Comparison of ENCODE assay signal across 19 mouse cellular contexts in the genomic region with DNA sequence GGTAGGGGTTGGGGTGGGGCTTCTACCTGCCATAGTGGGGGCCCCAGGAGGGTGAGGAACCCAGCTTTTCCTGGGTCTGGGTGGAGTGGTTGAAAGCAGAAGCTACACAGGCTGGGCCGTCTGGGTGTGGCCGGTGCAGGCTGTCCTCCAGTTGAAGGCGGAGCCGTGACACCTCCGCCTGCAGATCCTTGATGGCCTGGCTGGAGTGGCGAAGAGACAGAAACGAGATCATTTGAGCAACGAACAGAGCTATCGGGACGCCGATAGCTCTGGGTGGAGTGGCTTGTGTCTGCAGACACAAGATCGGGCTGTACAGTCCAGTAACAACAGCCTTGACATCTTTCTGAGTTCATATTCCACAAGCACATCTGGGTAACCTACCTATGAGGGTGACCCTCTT. TPM values are rescaled to one million over a fixed set of nuclear protein-coding genes. Genes with fewer than 3 reads are reported as not detected.
DNase-seq lines count a peak whose midpoint lies in the region; ATAC-seq and TF ChIP-seq lines count a peak whose summit lies in the region.
"Had no signal": no experiment of that assay in that cellular context is flagged by ENCODE, and none has a peak within 500 bp of the region (broad histone marks: within the 10 kb centered on the region; RNA-seq: fewer than 3 reads in every experiment).

No protein-coding gene starts in this region.

- no peak overlapping the region for H3K4me2 ChIP-seq in lung, embryonic 14.5 days
- H3K4me2 ChIP-seq in liver, embryonic 13.5 days, result peak overlapping the region; percentile 60
- H3K4me2 ChIP-seq in hindbrain, postnatal 0 days (ENCODE audit: low read depth, low read length), result no peak overlapping the region
- no peak overlapping the region for H3K4me2 ChIP-seq in kidney, embryonic 16.5 days (replicated peaks; ENCODE audit: low read depth, low read length)
- H3K4me2 ChIP-seq: limb, embryonic 12.5 days; midbrain, embryonic 15.5 days had no signal

- H3K36me3 ChIP-seq in lung, embryonic 14.5 days (ENCODE audit: insufficient read depth), result peaks cover 84% of the 10 kb centered on the region
- H3K36me3 ChIP-seq in liver, embryonic 13.5 days, result peaks cover 46% of the 10 kb centered on the region
- no peaks in the 10 kb centered on the region for H3K36me3 ChIP-seq in hindbrain, postnatal 0 days (ENCODE audit: insufficient read depth, low read length)
- H3K36me3 ChIP-seq in hindbrain, embryonic 10.5 days, result peaks cover 95% of the 10 kb centered on the region
- peaks cover 57% of the 10 kb centered on the region for H3K36me3 ChIP-seq in kidney, embryonic 16.5 days (ENCODE audit: insufficient read depth, low read length)

- no peaks in the 10 kb centered on the region for H3K9me3 ChIP-seq in lung, embryonic 14.5 days (ENCODE audit: low read depth, low read length)
- no peaks in the 10 kb centered on the region for H3K9me3 ChIP-seq in liver, embryonic 13.5 days (replicated peaks)
- no peaks in the 10 kb centered on the region for H3K9me3 ChIP-seq in hindbrain, postnatal 0 days (ENCODE audit: low read length)
- no peaks in the 10 kb centered on the region for H3K9me3 ChIP-seq in hindbrain, embryonic 10.5 days
- H3K9me3 ChIP-seq in kidney, embryonic 16.5 days (ENCODE audit: low read length), result no peaks in the 10 kb centered on the region
- H3K9me3 ChIP-seq: embryonic facial prominence, embryonic 10.5 days; forebrain, embryonic 10.5 days; limb, embryonic 12.5 days; midbrain, embryonic 15.5 days had no signal

- H3K9ac ChIP-seq in lung, embryonic 14.5 days, result no peak overlapping the region
- peak overlapping the region; percentile 64 for H3K9ac ChIP-seq in liver, embryonic 13.5 days
- no peak overlapping the region for H3K9ac ChIP-seq in hindbrain, postnatal 0 days (replicated peaks; ENCODE audit: low read length)
- no peak overlapping the region for H3K9ac ChIP-seq in kidney, embryonic 16.5 days (replicated peaks; ENCODE audit: low read length)
- H3K9ac ChIP-seq: limb, embryonic 12.5 days; midbrain, embryonic 15.5 days had no signal

- no peak for DNase-seq in lung, embryonic 14.5 days
- DNase-seq in lung, postnatal 25 days (ENCODE audit: low spot score), result no peak
- DNase-seq in liver, embryonic 13.5 days, result peak; percentile 86
- DNase-seq in spleen, postnatal 36 days (ENCODE audit: low spot score in 2 of 2), result peak; percentile 60 to 75
- DNase-seq in hindbrain, postnatal 0 days (ENCODE audit: low spot score), result no peak
- no peak for DNase-seq in hindbrain, embryonic 10.5 days (ENCODE audit: low spot score)
- DNase-seq: cerebellum, postnatal 10 days; kidney, adult 8-10 months; lung, postnatal 36 days had no signal

- ATAC-seq in lung, embryonic 14.5 days (ENCODE audit: insufficient read depth), result peak; percentile 15; the same call in 1 of the 2 replicates
- peak; percentile 59 for ATAC-seq in common myeloid progenitor, adult 5-6 weeks (replicated peaks; ENCODE audit: low read depth, poor library complexity, severe bottlenecking)
- ATAC-seq in liver, embryonic 13.5 days (ENCODE audit: low read depth), result peak; percentile 93
- ATAC-seq in hindbrain, postnatal 0 days, result no peak
- no peak for ATAC-seq in kidney, embryonic 16.5 days (ENCODE audit: low FRiP score, low TSS enrichment)
- ATAC-seq: midbrain, embryonic 15.5 days had no signal

- H3K4me1 ChIP-seq in lung, embryonic 14.5 days (ENCODE audit: insufficient read depth), result no peaks in the 10 kb centered on the region
- peaks cover 67% of the 10 kb centered on the region for H3K4me1 ChIP-seq in liver, embryonic 13.5 days (replicated peaks)
- H3K4me1 ChIP-seq in hindbrain, postnatal 0 days (ENCODE audit: insufficient read depth, low read length), result no peaks in the 10 kb centered on the region
- peaks cover 15% of the 10 kb centered on the region for H3K4me1 ChIP-seq in hindbrain, embryonic 10.5 days (replicated peaks)
- H3K4me1 ChIP-seq in kidney, embryonic 16.5 days (ENCODE audit: insufficient read depth, low read length), result no peaks in the 10 kb centered on the region
- H3K4me1 ChIP-seq: embryonic facial prominence, embryonic 10.5 days; limb, embryonic 12.5 days; midbrain, embryonic 15.5 days had no signal

- no peak overlapping the region for H3K4me3 ChIP-seq in lung, embryonic 14.5 days (ENCODE audit: low read depth, low read length)
- peak overlapping the region; percentile 14; the same call in 1 of the 2 replicates for H3K4me3 ChIP-seq in liver, embryonic 13.5 days (replicated peaks)
- no peak overlapping the region for H3K4me3 ChIP-seq in hindbrain, postnatal 0 days (ENCODE audit: low read length)
- no peak overlapping the region for H3K4me3 ChIP-seq in hindbrain, embryonic 10.5 days
- H3K4me3 ChIP-seq in kidney, embryonic 16.5 days (ENCODE audit: low read length), result no peak overlapping the region
- H3K4me3 ChIP-seq: embryonic facial prominence, embryonic 10.5 days; forebrain, embryonic 10.5 days; limb, embryonic 12.5 days; midbrain, embryonic 15.5 days had no signal

- no peak overlapping the region for H3K27ac ChIP-seq in lung, embryonic 14.5 days (ENCODE audit: low read depth)
- H3K27ac ChIP-seq in liver, embryonic 13.5 days, result peak overlapping the region; percentile 99
- H3K27ac ChIP-seq in hindbrain, postnatal 0 days, result no peak overlapping the region
- H3K27ac ChIP-seq in hindbrain, embryonic 10.5 days, result no peak overlapping the region
- H3K27ac ChIP-seq in kidney, embryonic 16.5 days (ENCODE audit: low read length), result no peak overlapping the region
- H3K27ac ChIP-seq: embryonic facial prominence, embryonic 10.5 days; forebrain, embryonic 10.5 days; limb, embryonic 12.5 days; midbrain, embryonic 15.5 days had no signal

- TF ChIP-seq CTCF in lung, embryonic 14.5 days (IDR thresholded peaks at IDR 0.05; ENCODE audit: low read depth), result no peak
- no peak for TF ChIP-seq CTCF in hindbrain, postnatal 0 days (IDR thresholded peaks at IDR 0.05; ENCODE audit: low read depth)

- WGBS in lung, embryonic 14.5 days, result 72% methylated on average over 12 of the region's 12 CpGs
- WGBS in liver, embryonic 13.5 days (ENCODE audit: insufficient replicate concordance), result 25% methylated on average over 12 of the region's 12 CpGs
- 88% methylated on average over 12 of the region's 12 CpGs for WGBS in hindbrain, postnatal 0 days
- WGBS in hindbrain, embryonic 10.5 days, result 90% methylated on average over 12 of the region's 12 CpGs
- 69% methylated on average over 12 of the region's 12 CpGs for WGBS in kidney, embryonic 16.5 days

- no peaks in the 10 kb centered on the region for H3K27me3 ChIP-seq in lung, embryonic 14.5 days (ENCODE audit: insufficient read depth, low read length)
- no peaks in the 10 kb centered on the region for H3K27me3 ChIP-seq in liver, embryonic 13.5 days
- H3K27me3 ChIP-seq in hindbrain, postnatal 0 days (ENCODE audit: insufficient read depth, low read length), result no peaks in the 10 kb centered on the region
- no peaks in the 10 kb centered on the region for H3K27me3 ChIP-seq in hindbrain, embryonic 10.5 days (ENCODE audit: insufficient read depth, poor library complexity, severe bottlenecking)
- H3K27me3 ChIP-seq in kidney, embryonic 16.5 days (ENCODE audit: insufficient read depth, low read length), result no peaks in the 10 kb centered on the region
- H3K27me3 ChIP-seq: limb, embryonic 12.5 days; midbrain, embryonic 15.5 days had no signal

RNA-seq across cellular contexts. Expression of a gene that starts 12.1 kb away (rescaled TPM):
- polyA plus RNA-seq in lung, embryonic 14.5 days (2014; fragmentation: Nextera tagmentation; extraction: Ambion mirVana), result not detected in 2 replicates
- total RNA-seq in common myeloid progenitor, adult 5-6 weeks (2017), result not detected in 2 replicates
- not detected in 2 replicates for polyA plus RNA-seq in liver, embryonic 13.5 days (2015; fragmentation: Nextera tagmentation; extraction: Ambion mirVana)
- total RNA-seq in hindbrain, postnatal 0 days (2014; rRNA removed), result not detected in 2 replicates
- polyA plus RNA-seq in hindbrain, postnatal 0 days (2015; fragmentation: Nextera tagmentation; extraction: Ambion mirVana), result not detected in 2 replicates
- not detected in 2 replicates for polyA plus RNA-seq in hindbrain, embryonic 10.5 days (2016; fragmentation: Nextera tagmentation; extraction: Ambion mirVana)
- not detected in 2 replicates for polyA plus RNA-seq in kidney, embryonic 16.5 days (2015; fragmentation: Nextera tagmentation; extraction: Ambion mirVana)
- total RNA-seq: layer of hippocampus, adult 18-20 months; left cerebral cortex, adult 18-20 months had no signal
- polyA plus RNA-seq: embryonic facial prominence, embryonic 10.5 days; forebrain, embryonic 10.5 days; hindbrain, embryonic 11.5 days; limb, embryonic 12.5 days; midbrain, embryonic 15.5 days had no signal

RNA-seq across cellular contexts. Expression of a gene that starts 18.4 kb away (rescaled TPM):
- not detected in 2 replicates for polyA plus RNA-seq in lung, embryonic 14.5 days (2014; fragmentation: Nextera tagmentation; extraction: Ambion mirVana)
- not detected in 2 replicates for total RNA-seq in common myeloid progenitor, adult 5-6 weeks (2017)
- polyA plus RNA-seq in liver, embryonic 13.5 days (2015; fragmentation: Nextera tagmentation; extraction: Ambion mirVana), result not detected in 2 replicates
- total RNA-seq in hindbrain, postnatal 0 days (2014; rRNA removed), result not detected in 2 replicates
- not detected in 2 replicates for polyA plus RNA-seq in hindbrain, postnatal 0 days (2015; fragmentation: Nextera tagmentation; extraction: Ambion mirVana)
- polyA plus RNA-seq in hindbrain, embryonic 10.5 days (2016; fragmentation: Nextera tagmentation; extraction: Ambion mirVana), result not detected in 2 replicates
- not detected in 2 replicates for polyA plus RNA-seq in kidney, embryonic 16.5 days (2015; fragmentation: Nextera tagmentation; extraction: Ambion mirVana)
- total RNA-seq: gastrocnemius, adult 18-20 months; layer of hippocampus, adult 18-20 months; left cerebral cortex, adult 18-20 months had no signal
- polyA plus RNA-seq: embryonic facial prominence, embryonic 10.5 days; forebrain, embryonic 10.5 days; hindbrain, embryonic 11.5 days; limb, embryonic 12.5 days; midbrain, embryonic 15.5 days had no signal

RNA-seq across cellular contexts. Expression of a gene that starts 28.8 kb away (rescaled TPM):
- 11.2 and 12.6 TPM in 2 replicates for polyA plus RNA-seq in lung, embryonic 14.5 days (2014; fragmentation: Nextera tagmentation; extraction: Ambion mirVana)
- 10.0 and 13.8 TPM in 2 replicates for total RNA-seq in common myeloid progenitor, adult 5-6 weeks (2017)
- polyA plus RNA-seq in liver, embryonic 13.5 days (2015; fragmentation: Nextera tagmentation; extraction: Ambion mirVana), result 3.0 and 3.8 TPM in 2 replicates
- total RNA-seq in hindbrain, postnatal 0 days (2014; rRNA removed), result 7.2 and 8.1 TPM in 2 replicates
- 2.7 and 3.2 TPM in 2 replicates for polyA plus RNA-seq in hindbrain, postnatal 0 days (2015; fragmentation: Nextera tagmentation; extraction: Ambion mirVana)
- 10.8 and 13.0 TPM in 2 replicates for polyA plus RNA-seq in hindbrain, embryonic 10.5 days (2016; fragmentation: Nextera tagmentation; extraction: Ambion mirVana)
- 7.1 and 9.4 TPM in 2 replicates for polyA plus RNA-seq in kidney, embryonic 16.5 days (2015; fragmentation: Nextera tagmentation; extraction: Ambion mirVana)

RNA-seq across cellular contexts. Expression of a gene that starts 30.0 kb away (rescaled TPM):
- not detected in 2 replicates for polyA plus RNA-seq in lung, embryonic 14.5 days (2014; fragmentation: Nextera tagmentation; extraction: Ambion mirVana)
- 2.6 TPM in 1 of 2 replicates, not detected in the other for total RNA-seq in common myeloid progenitor, adult 5-6 weeks (2017)
- polyA plus RNA-seq in liver, embryonic 13.5 days (2015; fragmentation: Nextera tagmentation; extraction: Ambion mirVana), result not detected in 2 replicates
- total RNA-seq in hindbrain, postnatal 0 days (2014; rRNA removed), result not detected in 2 replicates
- not detected in 2 replicates for polyA plus RNA-seq in hindbrain, postnatal 0 days (2015; fragmentation: Nextera tagmentation; extraction: Ambion mirVana)
- polyA plus RNA-seq in hindbrain, embryonic 10.5 days (2016; fragmentation: Nextera tagmentation; extraction: Ambion mirVana), result not detected in 2 replicates
- polyA plus RNA-seq in kidney, embryonic 16.5 days (2015; fragmentation: Nextera tagmentation; extraction: Ambion mirVana), result not detected in 2 replicates
- total RNA-seq: layer of hippocampus, adult 18-20 months; left cerebral cortex, adult 18-20 months had no signal
- polyA plus RNA-seq: embryonic facial prominence, embryonic 10.5 days; forebrain, embryonic 10.5 days; hindbrain, embryonic 11.5 days; limb, embryonic 12.5 days; midbrain, embryonic 15.5 days had no signal

Comparison
In these comparisons a context has a peak if more than half of its experiments do, and no peak if none do; other contexts are left out.
1. ATAC-seq: peak in lung, embryonic 14.5 days (single experiment), common myeloid progenitor, adult 5-6 weeks (single experiment) and liver, embryonic 13.5 days (single experiment); none in hindbrain, postnatal 0 days (single experiment) and kidney, embryonic 16.5 days (single experiment).
2. DNase-seq: peak in liver, embryonic 13.5 days (single experiment) and spleen, postnatal 36 days (2 of 2); none in lung, embryonic 14.5 days (single experiment), lung, postnatal 25 days (single experiment), hindbrain, postnatal 0 days (single experiment) and hindbrain, embryonic 10.5 days (single experiment).